In genomic region chr13:37439941-37440340, GRCm38 (mm10) we compare ENCODE assay signal across 18 mouse cellular contexts.
A peak's percentile ranks its signal among the peaks of the same experiment; 100 is the strongest.
DNase-seq lines count a peak whose midpoint lies in the region; ATAC-seq lines count a peak whose summit lies in the region.
"Had no signal": no experiment of that assay in that cellular context is flagged by ENCODE, and none has a peak within 500 bp of the region (broad histone marks: within the 10 kb centered on the region; RNA-seq: fewer than 3 reads in every experiment).

No protein-coding gene starts in this region.

- 0 out of 2 replicates have a peak overlapping the region, but pooled peaks have one; percentile 42 for H3K27ac ChIP-seq in heart, embryonic 10.5 days
- no peak overlapping the region for H3K27ac ChIP-seq in midbrain, embryonic 16.5 days (ENCODE audit: low read length)
- no peak overlapping the region for H3K27ac ChIP-seq in midbrain, embryonic 11.5 days (ENCODE audit: low read depth, low read length)
- peak overlapping the region; percentile 24; the same call in 1 of the 2 replicates for H3K27ac ChIP-seq in embryonic facial prominence, embryonic 15.5 days (replicated peaks)
- H3K27ac ChIP-seq in hindbrain, embryonic 11.5 days (ENCODE audit: low read depth, low read length), result no peak overlapping the region
- H3K27ac ChIP-seq: forebrain, embryonic 12.5 days; hindbrain, embryonic 10.5 days; layer of hippocampus, adult 2 months; midbrain, embryonic 13.5 days; neural tube, embryonic 13.5 days had no signal

- peaks cover 36% of the 10 kb centered on the region for H3K4me1 ChIP-seq in heart, embryonic 10.5 days
- H3K4me1 ChIP-seq in midbrain, embryonic 16.5 days (ENCODE audit: control insufficient read depth, insufficient read depth, low read length), result no peaks in the 10 kb centered on the region
- 0 out of 2 replicates have a peak, but pooled peaks cover 2% of the 10 kb centered on the region for H3K4me1 ChIP-seq in midbrain, embryonic 11.5 days (ENCODE audit: control insufficient read depth, insufficient read depth, low read length)
- peaks cover 27% of the 10 kb centered on the region for H3K4me1 ChIP-seq in embryonic facial prominence, embryonic 15.5 days
- no peaks in the 10 kb centered on the region for H3K4me1 ChIP-seq in hindbrain, embryonic 11.5 days (replicated peaks; ENCODE audit: control insufficient read depth, insufficient read depth, low read length)
- H3K4me1 ChIP-seq: forebrain, embryonic 12.5 days had no signal

- H3K27me3 ChIP-seq in heart, embryonic 10.5 days (ENCODE audit: insufficient read depth, poor library complexity, severe bottlenecking), result peaks cover 29% of the 10 kb centered on the region
- peaks cover 20% of the 10 kb centered on the region for H3K27me3 ChIP-seq in midbrain, embryonic 16.5 days (ENCODE audit: control insufficient read depth, insufficient read depth, low read depth, low read length)
- peaks cover 26% of the 10 kb centered on the region for H3K27me3 ChIP-seq in midbrain, embryonic 11.5 days (ENCODE audit: control insufficient read depth, insufficient read depth, low read length)
- H3K27me3 ChIP-seq in embryonic facial prominence, embryonic 15.5 days, result no peaks in the 10 kb centered on the region
- H3K27me3 ChIP-seq in hindbrain, embryonic 11.5 days (ENCODE audit: control insufficient read depth, insufficient read depth, low read length), result peaks cover 18% of the 10 kb centered on the region

- ATAC-seq in midbrain, embryonic 16.5 days, result 0 out of 2 replicates have a peak, but pooled peaks have one; percentile 42
- ATAC-seq in midbrain, embryonic 11.5 days (ENCODE audit: low FRiP score), result no peak
- ATAC-seq in embryonic facial prominence, embryonic 15.5 days (ENCODE audit: insufficient number of reproducible peaks, low FRiP score, low TSS enrichment, low read depth), result no peak
- ATAC-seq in hindbrain, embryonic 11.5 days (ENCODE audit: low FRiP score), result no peak
- ATAC-seq: midbrain, embryonic 13.5 days had no signal

- WGBS in heart, embryonic 10.5 days, result 65% methylated on average over 8 of the region's 8 CpGs
- 76% methylated on average over 8 of the region's 8 CpGs for WGBS in midbrain, embryonic 16.5 days
- 72% methylated on average over 8 of the region's 8 CpGs for WGBS in midbrain, embryonic 11.5 days
- 67% methylated on average over 8 of the region's 8 CpGs for WGBS in embryonic facial prominence, embryonic 15.5 days
- WGBS in hindbrain, embryonic 11.5 days, result 70% methylated on average over 8 of the region's 8 CpGs

- H3K4me2 ChIP-seq in midbrain, embryonic 16.5 days (ENCODE audit: low read length), result no peak overlapping the region
- no peak overlapping the region for H3K4me2 ChIP-seq in midbrain, embryonic 11.5 days
- no peak overlapping the region for H3K4me2 ChIP-seq in embryonic facial prominence, embryonic 15.5 days (replicated peaks)
- H3K4me2 ChIP-seq in hindbrain, embryonic 11.5 days (replicated peaks; ENCODE audit: low read depth, low read length), result no peak overlapping the region
- H3K4me2 ChIP-seq: forebrain, embryonic 12.5 days; midbrain, embryonic 13.5 days; neural tube, embryonic 13.5 days had no signal

- H3K4me3 ChIP-seq in heart, embryonic 10.5 days, result no peak overlapping the region
- no peak overlapping the region for H3K4me3 ChIP-seq in midbrain, embryonic 16.5 days (ENCODE audit: low read depth, low read length)
- no peak overlapping the region for H3K4me3 ChIP-seq in midbrain, embryonic 11.5 days (ENCODE audit: low read depth, low read length)
- no peak overlapping the region for H3K4me3 ChIP-seq in embryonic facial prominence, embryonic 15.5 days (replicated peaks)
- H3K4me3 ChIP-seq in hindbrain, embryonic 11.5 days (ENCODE audit: low read depth, low read length), result no peak overlapping the region
- H3K4me3 ChIP-seq: forebrain, embryonic 12.5 days; hindbrain, embryonic 10.5 days; layer of hippocampus, adult 2 months; midbrain, embryonic 13.5 days; neural tube, embryonic 13.5 days had no signal

- no peaks in the 10 kb centered on the region for H3K36me3 ChIP-seq in heart, embryonic 10.5 days
- H3K36me3 ChIP-seq in midbrain, embryonic 16.5 days (ENCODE audit: control insufficient read depth, insufficient read depth, low read length), result no peaks in the 10 kb centered on the region
- no peaks in the 10 kb centered on the region for H3K36me3 ChIP-seq in midbrain, embryonic 11.5 days (ENCODE audit: control insufficient read depth, insufficient read depth, low read length)
- H3K36me3 ChIP-seq in embryonic facial prominence, embryonic 15.5 days, result no peaks in the 10 kb centered on the region
- H3K36me3 ChIP-seq in hindbrain, embryonic 11.5 days (ENCODE audit: control insufficient read depth, insufficient read depth, low read length), result no peaks in the 10 kb centered on the region
- H3K36me3 ChIP-seq: forebrain, embryonic 12.5 days; hindbrain, embryonic 10.5 days; midbrain, embryonic 13.5 days; neural tube, embryonic 13.5 days had no signal

- no peaks in the 10 kb centered on the region for H3K9me3 ChIP-seq in heart, embryonic 10.5 days
- H3K9me3 ChIP-seq in midbrain, embryonic 16.5 days (replicated peaks; ENCODE audit: control insufficient read depth, low read length, poor library complexity, severe bottlenecking), result no peaks in the 10 kb centered on the region
- no peaks in the 10 kb centered on the region for H3K9me3 ChIP-seq in midbrain, embryonic 11.5 days (ENCODE audit: control insufficient read depth, low read length)
- no peaks in the 10 kb centered on the region for H3K9me3 ChIP-seq in embryonic facial prominence, embryonic 15.5 days (replicated peaks)
- no peaks in the 10 kb centered on the region for H3K9me3 ChIP-seq in hindbrain, embryonic 11.5 days (ENCODE audit: control insufficient read depth, low read length)
- H3K9me3 ChIP-seq: forebrain, embryonic 12.5 days; hindbrain, embryonic 10.5 days; midbrain, embryonic 13.5 days; neural tube, embryonic 13.5 days had no signal

- no peak for DNase-seq in heart, embryonic 10.5 days (ENCODE audit: low spot score)
- no peak for DNase-seq in heart, adult 18-20 months
- DNase-seq in midbrain, embryonic 11.5 days (ENCODE audit: low spot score, missing footprints), result no peak
- DNase-seq in thymus, postnatal 36 days, result peak; percentile 29 to 30
- DNase-seq in right cerebral cortex, postnatal 4 days, result no peak
- no peak for DNase-seq in hindbrain, embryonic 11.5 days (ENCODE audit: low spot score)
- DNase-seq: adrenal gland, postnatal 10 days; cerebellum, adult 11-12 months; gastrocnemius, postnatal 25 days; kidney, adult 2 months; right cerebral cortex, adult 18-20 months had no signal

- no peak overlapping the region for H3K9ac ChIP-seq in midbrain, embryonic 16.5 days (ENCODE audit: low read depth, low read length)
- H3K9ac ChIP-seq in midbrain, embryonic 11.5 days (ENCODE audit: low read length), result no peak overlapping the region
- no peak overlapping the region for H3K9ac ChIP-seq in embryonic facial prominence, embryonic 15.5 days
- H3K9ac ChIP-seq in hindbrain, embryonic 11.5 days (ENCODE audit: low read depth, low read length), result no peak overlapping the region
- H3K9ac ChIP-seq: forebrain, embryonic 12.5 days; midbrain, embryonic 13.5 days; neural tube, embryonic 13.5 days had no signal

Comparison
In these comparisons a context has a peak if more than half of its experiments do, and no peak if none do; other contexts are left out.
1. DNase-seq: peak in thymus, postnatal 36 days (2 of 2); none in heart, embryonic 10.5 days (single experiment), heart, adult 18-20 months (0 of 2), midbrain, embryonic 11.5 days (single experiment), right cerebral cortex, postnatal 4 days (single experiment) and hindbrain, embryonic 11.5 days (single experiment).
2. H3K27ac ChIP-seq: peak in heart, embryonic 10.5 days (single experiment) and embryonic facial prominence, embryonic 15.5 days (single experiment); none in midbrain, embryonic 16.5 days (single experiment), midbrain, embryonic 11.5 days (single experiment) and hindbrain, embryonic 11.5 days (single experiment).